In the genomic region with DNA sequence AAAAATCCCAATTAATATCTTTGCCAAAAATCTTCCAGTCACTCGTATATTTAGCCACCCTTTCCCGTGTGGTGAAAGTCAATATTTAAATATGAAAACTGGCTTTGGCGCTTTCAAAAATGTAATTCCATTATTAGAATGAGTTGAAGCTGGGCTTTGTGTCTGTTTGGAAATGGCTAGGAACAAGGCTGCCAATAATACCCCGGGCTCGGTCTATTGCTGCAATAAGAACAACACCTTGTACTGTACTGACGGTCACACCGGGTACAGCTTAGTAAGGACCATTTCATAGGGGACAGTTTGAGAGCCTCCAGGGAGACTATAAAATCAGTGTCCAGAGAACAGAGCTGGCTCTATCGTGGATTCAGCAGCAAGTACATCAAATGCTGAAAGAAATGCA, we compare ENCODE assay signal across 25 mouse cellular contexts. TPM values are rescaled to one million over a fixed set of nuclear protein-coding genes. Genes with fewer than 3 reads are reported as not detected.
"Had no signal": no experiment of that assay in that cellular context is flagged by ENCODE, and none has a peak within 500 bp of the region (broad histone marks: within the 10 kb centered on the region; RNA-seq: fewer than 3 reads in every experiment).

No protein-coding gene starts in this region.

- H3K36me3 ChIP-seq: neural tube, embryonic 13.5 days; neural tube, embryonic 15.5 days; stomach, embryonic 15.5 days had no signal

- H3K27me3 ChIP-seq: neural tube, embryonic 13.5 days; neural tube, embryonic 15.5 days; stomach, embryonic 15.5 days had no signal

- H3K4me1 ChIP-seq: neural tube, embryonic 13.5 days; neural tube, embryonic 15.5 days; stomach, embryonic 15.5 days had no signal

- H3K9ac ChIP-seq: neural tube, embryonic 13.5 days; neural tube, embryonic 15.5 days; stomach, embryonic 15.5 days had no signal

- H3K9me3 ChIP-seq: neural tube, embryonic 13.5 days; neural tube, embryonic 15.5 days; stomach, embryonic 15.5 days had no signal

- H3K4me2 ChIP-seq: neural tube, embryonic 13.5 days; neural tube, embryonic 15.5 days; stomach, embryonic 15.5 days had no signal

- DNase-seq: retina, postnatal 1 day; right cerebral cortex, adult 18-20 months; right cerebral cortex, postnatal 14 days; right cerebral cortex, postnatal 25 days; right cerebral cortex, postnatal 4 days; spleen, adult 18-20 months; thymus, adult 18-20 months; thymus, adult 2 months; thymus, postnatal 14 days; thymus, postnatal 25 days; thymus, postnatal 36 days; thymus, postnatal 4 days had no signal

- H3K27ac ChIP-seq: neural tube, embryonic 13.5 days; neural tube, embryonic 15.5 days; stomach, embryonic 15.5 days; stomach, postnatal 0 days had no signal

- H3K4me3 ChIP-seq: neural tube, embryonic 13.5 days; neural tube, embryonic 15.5 days; stomach, embryonic 15.5 days had no signal

RNA-seq across cellular contexts. Expression of a gene that starts 17.6 kb away (rescaled TPM):
- total RNA-seq: neutrophil, adult 5-6 weeks had no signal
- polyA plus RNA-seq: neural tube, embryonic 13.5 days; neural tube, embryonic 14.5 days; neural tube, embryonic 15.5 days; small intestine, adult 2 months; spleen, adult 2 months; stomach, embryonic 14.5 days; stomach, embryonic 15.5 days; stomach, embryonic 16.5 days; stomach, postnatal 0 days; testis, adult 2 months; thymus, adult 2 months; thymus, postnatal 0 days; urinary bladder, adult 2 months had no signal
